Mouse (Mus musculus) stomach, embryonic 14.5 days (tissue): Measurements from ENCODE around the gene Meltf. TPM values are rescaled to one million over a fixed set of nuclear protein-coding genes. Genes with fewer than 3 reads are reported as not detected.
"Not testable (repeated sequence)": the region's sequence is repeated elsewhere in the genome, so short reads cannot be mapped to it uniquely, and the experiment has no call there.

Experiments used
- ATAC-seq: fragments of 200-750 bp; cut with Nextera tagmentation; 2 replicates; pipeline ENCODE4 v1.8.0; 2017; ENCODE audit warnings: low read depth, moderate TSS enrichment; ENCODE audit not compliant: insufficient number of reproducible peaks, insufficient read depth, low FRiP score
- H3K27ac ChIP-seq: fragments of 300-500 bp; sonication (generic); 2 replicates; pipeline ENCODE4 v1.5.1; 2014; ENCODE audit warnings: mild to moderate bottlenecking, low read length, moderate library complexity, mixed read lengths
- H3K27me3 ChIP-seq: fragments of 300-500 bp; sonication (generic); 2 replicates; pipeline ENCODE4 v1.6.1; 2014; ENCODE audit warnings: low read length, control low read depth, mixed read lengths; ENCODE audit not compliant: control insufficient read depth, insufficient read depth
- H3K36me3 ChIP-seq: fragments of 300-500 bp; sonication (generic); 2 replicates; pipeline ENCODE4 v1.6.1; 2014; ENCODE audit warnings: mild to moderate bottlenecking, control low read depth, low read length, moderate library complexity, mixed read lengths; ENCODE audit not compliant: control insufficient read depth, insufficient read depth
- H3K4me1 ChIP-seq: fragments of 300-500 bp; sonication (generic); 2 replicates; pipeline ENCODE4 v1.6.1; 2014; ENCODE audit warnings: low read length, control low read depth, mixed read lengths; ENCODE audit not compliant: control insufficient read depth, insufficient read depth
- H3K4me2 ChIP-seq: fragments of 300-500 bp; sonication (generic); replicated peaks from 2 replicates; pipeline ENCODE4 v1.6.1; 2014; ENCODE audit warnings: low read depth, low read length, control low read depth
- H3K4me3 ChIP-seq: fragments of 300-500 bp; sonication (generic); 2 replicates; pipeline ENCODE4 v1.5.1; 2014; ENCODE audit warnings: low read depth, low read length, control low read depth
- H3K9ac ChIP-seq: fragments of 300-500 bp; sonication (generic); replicated peaks from 2 replicates; pipeline ENCODE4 v1.6.1; 2014; ENCODE audit warnings: low read depth, mild to moderate bottlenecking, control low read depth, low read length, moderate library complexity, mixed read lengths
- H3K9me3 ChIP-seq: fragments of 300-500 bp; sonication (generic); 2 replicates; pipeline ENCODE4 v1.6.1; 2016; ENCODE audit warnings: low read depth, low read length, control low read depth; ENCODE audit not compliant: control insufficient read depth
- WGBS: fragments of 180-500 bp; shearing (Covaris S2); extraction: QIAGEN DNeasy Blood & Tissue Kit; methylation state at CpG from one replicate; pipeline ENCODE4 v1.1.7; 2014; 5-methylcytosine and 5-hydroxymethylcytosine counted together
- polyA plus RNA-seq: library from polyadenylated mRNA; unstranded; fragments of >200 nt; fragmentation: Nextera tagmentation; extraction: Ambion mirVana; gene quantifications from 2 replicates; pipeline ENCODE4 v1.2.1, GENCODE M21; 2014

The Meltf gene
- polyA plus RNA-seq, 1 experiment from 2014 or later, result 0.06 TPM

GRCm38 (mm10) chr16:31945986-31946385 lies 67.4 kb downstream of the Meltf start:
- not testable (repeated sequence) for H3K36me3 ChIP-seq, H3K9me3 ChIP-seq, H3K9ac ChIP-seq, H3K27me3 ChIP-seq, ATAC-seq, H3K27ac ChIP-seq, H3K4me2 ChIP-seq, H3K4me3 ChIP-seq
- H3K4me1 ChIP-seq, result peaks cover 19% of the 10 kb centered on the region
- WGBS, result 88% methylated on average over 6 of the region's 6 CpGs

- ATAC-seq, result no peak
- peaks cover 19% of the 10 kb centered on the region for H3K4me1 ChIP-seq
- no peaks in the 10 kb centered on the region for H3K27me3 ChIP-seq
- peak overlapping the region; percentile 69 for H3K4me2 ChIP-seq
- H3K9me3 ChIP-seq, result no peaks in the 10 kb centered on the region
- H3K4me3 ChIP-seq, result peak overlapping the region; percentile 98
- H3K36me3 ChIP-seq, result peaks cover 8% of the 10 kb centered on the region
- WGBS, result 29% methylated on average over 8 of the region's 8 CpGs
- H3K27ac ChIP-seq, result no peak overlapping the region
- H3K9ac ChIP-seq, result peak overlapping the region; percentile 85
These were observed 68.7 kb downstream of the Meltf start for GRCm38 (mm10) chr16:31947333-31947732.

GRCm38 (mm10) chr16:31947901-31948316 lies 69.3 kb downstream of the Meltf start:
- H3K27ac ChIP-seq, result peak overlapping the region; percentile 88
- peaks cover 19% of the 10 kb centered on the region for H3K4me1 ChIP-seq
- under 1% methylated on average over 38 of the region's 38 CpGs for WGBS
- peak overlapping the region; percentile 98 for H3K4me3 ChIP-seq
- peak; percentile 63; the same call in 1 of the 2 replicates for ATAC-seq
- peak overlapping the region; percentile 85 for H3K9ac ChIP-seq
- peak overlapping the region; percentile 69 for H3K4me2 ChIP-seq
- H3K27me3 ChIP-seq, result no peaks in the 10 kb centered on the region
- H3K9me3 ChIP-seq, result no peaks in the 10 kb centered on the region
- peaks cover 8% of the 10 kb centered on the region for H3K36me3 ChIP-seq

DNA sequence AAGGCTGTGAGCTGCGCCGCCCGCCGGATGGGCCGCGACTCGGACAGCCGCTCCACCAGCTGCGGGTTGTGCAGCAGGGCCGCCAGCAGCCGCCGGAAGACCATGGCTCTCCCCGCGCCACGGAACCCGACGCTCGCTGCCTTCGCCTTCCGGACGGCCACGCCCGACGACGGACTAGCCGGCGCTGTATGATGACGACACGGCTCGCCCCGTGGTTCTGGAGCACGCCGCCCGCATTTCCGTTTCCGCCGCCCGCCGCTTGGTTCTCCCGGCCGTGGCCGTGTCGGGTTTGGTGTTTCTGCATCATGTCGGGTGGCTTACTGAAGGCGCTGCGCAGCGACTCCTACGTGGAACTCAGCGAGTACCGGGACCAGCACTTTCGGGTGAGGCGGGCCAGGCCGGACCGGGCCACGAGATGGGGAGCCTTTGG lies 69.8 kb downstream of the Meltf start, which contains the start of the genes 0610012G03Rik and Ncbp2:
0610012G03Rik (minus strand) TSS at position 150 of the 430 bp plus-strand sequence.
Ncbp2 (plus strand) TSS at position 169 of the 430 bp plus-strand sequence.
- Histone ChIP-seq H3K9me3 (no peaks in the 10 kb centered on the region), H3K4me2 (peak within 1 kb of the TSS; percentile 87), H3K27ac (peak within 1 kb of the TSS; percentile 88), H3K36me3 (peaks cover 8% of the 10 kb centered on the region), H3K27me3 (no peaks in the 10 kb centered on the region), H3K4me1 (peaks cover 19% of the 10 kb centered on the region), H3K4me3 (peak within 1 kb of the TSS; percentile 98), H3K9ac (peak within 1 kb of the TSS; percentile 85)
- ATAC-seq, result peak; percentile 91
- under 1% methylated on average over 55 of the region's 55 CpGs for WGBS

Other genes with a start within 250 kb of the Meltf start
- gene Dlg1, start 215.4 kb upstream of the Meltf start, polyA plus RNA-seq, result 42.0 and 42.4 TPM in 2 replicates
- gene Pigz, start 55.0 kb downstream of the Meltf start, polyA plus RNA-seq, result 0.63 and 0.68 TPM in 2 replicates
- gene 0610012G03Rik, start 69.7 kb downstream of the Meltf start, polyA plus RNA-seq, result 91.4 and 97.6 TPM in 2 replicates
- 115 and 116 TPM in 2 replicates for gene Ncbp2, start 69.7 kb downstream of the Meltf start, polyA plus RNA-seq
- 10.8 and 11.5 TPM in 2 replicates for gene Senp5, start 124.5 kb downstream of the Meltf start, polyA plus RNA-seq
- gene Pak2, start 200.5 kb downstream of the Meltf start, polyA plus RNA-seq, result 40.1 and 42.2 TPM in 2 replicates
- gene Pigx, start 220.9 kb downstream of the Meltf start, polyA plus RNA-seq, result 111 and 125 TPM in 2 replicates
- gene Cep19, start 221.0 kb downstream of the Meltf start, polyA plus RNA-seq, result 30.0 and 32.3 TPM in 2 replicates